Mouse (Mus musculus) liver, embryonic 12.5 days (tissue): ENCODE measurements around the gene Nkx1-2. TPM values are rescaled to one million over a fixed set of nuclear protein-coding genes. Genes with fewer than 3 reads are reported as not detected.
A peak's percentile ranks its signal among the peaks of the same experiment; 100 is the strongest.

ENCODE experiments used
- ATAC-seq: fragments of 200-750 bp; cut with Nextera tagmentation; 2 replicates; pipeline ENCODE4 v1.8.0; 2017; ENCODE audit warnings: moderate number of reproducible peaks, mild to moderate bottlenecking, moderate library complexity
- H3K27ac ChIP-seq: fragments of 300-500 bp; sonication (generic); 2 replicates; pipeline ENCODE4 v1.5.1; 2016; ENCODE audit warnings: mild to moderate bottlenecking
- H3K27me3 ChIP-seq: fragments of 300-500 bp; sonication (generic); replicated peaks from 2 replicates; pipeline ENCODE4 v1.6.1; 2016; ENCODE audit warnings: mild to moderate bottlenecking, moderate library complexity
- H3K36me3 ChIP-seq: fragments of 300-500 bp; sonication (generic); 2 replicates; pipeline ENCODE4 v1.6.1; 2016; ENCODE audit warnings: mild to moderate bottlenecking, moderate library complexity
- H3K4me1 ChIP-seq: fragments of 300-500 bp; sonication (generic); 2 replicates; pipeline ENCODE4 v1.6.1; 2016
- H3K4me2 ChIP-seq: fragments of 300-500 bp; sonication (generic); 2 replicates; pipeline ENCODE4 v1.6.1; 2016; ENCODE audit warnings: mild to moderate bottlenecking, moderate library complexity
- H3K4me3 ChIP-seq: fragments of 300-500 bp; sonication (generic); 2 replicates; pipeline ENCODE4 v1.5.1; 2016; ENCODE audit warnings: mild to moderate bottlenecking, moderate library complexity
- H3K9ac ChIP-seq: fragments of 300-500 bp; sonication (generic); 2 replicates; pipeline ENCODE4 v1.6.1; 2016; ENCODE audit warnings: mild to moderate bottlenecking, moderate library complexity
- H3K9me3 ChIP-seq: fragments of 300-500 bp; sonication (generic); replicated peaks from 2 replicates; pipeline ENCODE4 v1.6.1; 2016; ENCODE audit warnings: mild to moderate bottlenecking, moderate library complexity
- WGBS: fragments of 180-500 bp; shearing (Covaris S2); methylation state at CpG from one replicate; pipeline ENCODE4 v1.1.7; 2016; ENCODE audit not compliant: insufficient replicate concordance; 5-methylcytosine and 5-hydroxymethylcytosine counted together
- polyA plus RNA-seq: library from polyadenylated mRNA; unstranded; fragments of >200 nt; fragmentation: Nextera tagmentation; extraction: Ambion mirVana; gene quantifications from 2 replicates; pipeline ENCODE4 v1.2.1, GENCODE M21; 2016

Gene Nkx1-2
- polyA plus RNA-seq, 1 experiment from 2014 or later: not detected

DNA sequence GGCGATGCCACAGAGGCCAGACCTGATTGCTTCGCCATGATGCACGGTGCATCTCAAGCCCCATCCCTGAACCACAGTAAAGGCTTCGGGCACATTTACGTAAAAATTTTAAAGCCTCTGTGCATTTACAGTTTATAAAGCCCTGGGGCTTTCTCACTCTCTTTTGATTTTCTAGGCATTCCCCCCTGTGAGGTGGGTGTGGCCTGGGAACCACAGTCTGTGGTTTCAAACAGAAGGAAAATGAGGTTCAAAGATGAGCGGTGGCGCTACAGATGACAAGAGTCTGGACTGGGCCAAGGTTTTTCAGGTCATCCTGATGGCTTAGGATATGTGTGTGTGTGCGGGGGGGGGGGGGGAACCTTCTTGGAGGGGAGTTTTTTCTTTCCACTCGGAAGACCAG lies 589 bp upstream of the Nkx1-2 start:
- Histone ChIP-seq H3K27ac (no peak overlapping the region), H3K4me2 (peak overlapping the region; percentile 57), H3K4me1 (peaks cover 58% of the 10 kb centered on the region), H3K27me3 (peaks cover 96% of the 10 kb centered on the region), H3K9me3 (no peaks in the 10 kb centered on the region), H3K4me3 (peak overlapping the region; percentile 38), H3K9ac (no peak overlapping the region), H3K36me3 (no peaks in the 10 kb centered on the region)
- whole genome bisulfite sequencing: 2% methylated on average over 9 of the region's 9 CpGs
- ATAC-seq: no peak

DNA sequence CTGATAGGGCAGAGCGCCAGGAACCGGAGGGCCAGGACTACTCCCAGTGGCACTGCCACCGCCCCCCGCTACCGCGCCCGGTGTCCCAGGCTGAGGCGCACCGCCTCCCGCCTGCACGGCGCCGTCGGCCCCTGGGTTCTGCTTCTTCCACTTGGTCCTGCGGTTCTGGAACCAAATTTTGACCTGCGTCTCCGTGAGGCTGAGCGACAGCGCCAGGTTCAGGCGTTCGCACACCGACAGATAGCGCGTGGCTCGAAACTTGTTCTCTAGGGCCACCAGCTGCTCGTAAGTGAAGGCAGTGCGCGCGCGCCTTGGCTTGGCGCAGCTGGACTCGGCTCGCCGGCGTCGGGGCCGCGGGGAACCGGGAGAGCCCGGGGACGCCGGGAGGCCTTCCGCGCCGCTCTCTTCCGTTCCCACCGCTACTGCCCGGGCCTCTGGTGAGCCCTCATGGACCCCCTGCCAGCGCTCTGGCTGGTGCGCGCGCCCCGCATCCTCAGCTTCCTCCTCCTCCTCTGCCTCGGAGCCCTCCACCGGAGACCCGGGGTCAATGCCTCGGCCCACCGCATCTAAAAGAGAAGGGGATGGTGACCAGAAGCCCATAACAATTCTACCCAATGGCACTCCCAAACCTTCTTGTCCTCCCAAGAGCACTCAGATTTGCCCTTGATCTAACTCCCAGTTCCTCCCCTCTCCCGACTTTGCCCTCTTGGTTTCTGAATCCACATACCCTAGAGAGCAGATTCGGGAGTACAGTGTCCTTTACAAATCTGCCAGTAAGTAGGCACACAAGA lies 2.0 kb downstream of the Nkx1-2 start:
- Histone ChIP-seq H3K4me3 (peak overlapping the region; percentile 57), H3K27ac (no peak overlapping the region)
- ATAC-seq: peak; percentile 51; the same call in 1 of the 2 replicates

GRCm38 (mm10) chr7:132596557-132597250 lies 2.7 kb downstream of the Nkx1-2 start:
- peaks cover 76% of the 10 kb centered on the region for H3K4me1 ChIP-seq
- 6% methylated on average over 26 of the region's 26 CpGs for WGBS
- H3K9ac ChIP-seq: peak overlapping the region; percentile 41; the same call in 1 of the 2 replicates
- H3K36me3 ChIP-seq: no peaks in the 10 kb centered on the region
- peak overlapping the region; percentile 57 for H3K4me3 ChIP-seq
- ATAC-seq: peak; percentile 50
- H3K27me3 ChIP-seq: peaks cover 67% of the 10 kb centered on the region
- H3K4me2 ChIP-seq: peak overlapping the region; percentile 81
- H3K27ac ChIP-seq: peak overlapping the region; percentile 73
- H3K9me3 ChIP-seq: no peaks in the 10 kb centered on the region

More for the DNA sequence above, 2.0 kb downstream of the Nkx1-2 start:
- peak overlapping the region; percentile 41; the same call in 1 of the 2 replicates for H3K9ac ChIP-seq
- peak overlapping the region; percentile 81 for H3K4me2 ChIP-seq
- no peaks in the 10 kb centered on the region for H3K36me3 ChIP-seq
- peaks cover 77% of the 10 kb centered on the region for H3K4me1 ChIP-seq
- H3K9me3 ChIP-seq: no peaks in the 10 kb centered on the region
- peaks cover 74% of the 10 kb centered on the region for H3K27me3 ChIP-seq
- 1% methylated on average over 55 of the region's 60 CpGs for WGBS

DNA sequence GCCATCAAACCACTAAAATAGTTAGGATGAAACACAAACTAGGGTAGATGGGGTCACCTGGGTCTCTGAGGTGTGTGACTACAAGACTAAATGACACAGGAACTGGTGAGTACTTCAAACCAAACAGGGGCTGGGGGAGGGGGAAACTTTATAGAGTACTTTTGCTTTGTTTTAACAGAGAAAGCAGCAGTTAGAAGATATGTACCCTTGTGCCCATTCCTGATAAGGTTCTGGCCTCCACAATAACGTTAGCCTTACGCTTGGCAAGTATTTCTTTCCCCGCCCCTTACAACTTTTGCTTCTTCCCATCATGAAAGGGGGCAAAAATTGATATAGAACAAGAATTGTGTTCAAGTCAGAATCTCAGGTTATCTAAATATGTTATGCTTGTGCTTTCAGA lies 3.6 kb downstream of the Nkx1-2 start:
- Histone ChIP-seq H3K4me3 (no peak overlapping the region), H3K36me3 (no peaks in the 10 kb centered on the region), H3K27me3 (peaks cover 58% of the 10 kb centered on the region), H3K4me2 (peak overlapping the region; percentile 81), H3K9me3 (no peaks in the 10 kb centered on the region), H3K4me1 (peaks cover 76% of the 10 kb centered on the region), H3K27ac (peak overlapping the region; percentile 73), H3K9ac (no peak overlapping the region)
- WGBS: 15% methylated on average over 3 of the region's 3 CpGs
- ATAC-seq: peak; percentile 70

- H3K36me3 ChIP-seq: no peaks in the 10 kb centered on the region
- peaks cover 43% of the 10 kb centered on the region for H3K27me3 ChIP-seq
- H3K4me2 ChIP-seq: no peak overlapping the region
- no peaks in the 10 kb centered on the region for H3K9me3 ChIP-seq
- 88% methylated on average over 2 of the region's 2 CpGs for WGBS
- H3K4me3 ChIP-seq: no peak overlapping the region
- no peak overlapping the region for H3K9ac ChIP-seq
- no peak overlapping the region for H3K27ac ChIP-seq
- H3K4me1 ChIP-seq: peaks cover 69% of the 10 kb centered on the region
- no peak for ATAC-seq
Measured at GRCm38 (mm10) chr7:132594325-132594724, 5.1 kb downstream of the Nkx1-2 start.

GRCm38 (mm10) chr7:132593762-132594161 lies 5.7 kb downstream of the Nkx1-2 start:
- no peaks in the 10 kb centered on the region for H3K36me3 ChIP-seq
- peaks cover 63% of the 10 kb centered on the region for H3K4me1 ChIP-seq
- H3K4me2 ChIP-seq: no peak overlapping the region
- no peak overlapping the region for H3K27ac ChIP-seq
- H3K4me3 ChIP-seq: no peak overlapping the region
- 64% methylated on average over 2 of the region's 2 CpGs for WGBS
- H3K27me3 ChIP-seq: peaks cover 37% of the 10 kb centered on the region
- ATAC-seq: no peak
- H3K9ac ChIP-seq: no peak overlapping the region
- H3K9me3 ChIP-seq: no peaks in the 10 kb centered on the region

GRCm38 (mm10) chr7:132589610-132590009 lies 9.8 kb downstream of the Nkx1-2 start:
- 60% methylated on average over 5 of the region's 5 CpGs for WGBS
- Histone ChIP-seq H3K4me1 (peaks cover 22% of the 10 kb centered on the region), H3K36me3 (no peaks in the 10 kb centered on the region), H3K27me3 (no peaks in the 10 kb centered on the region; the same call in 1 of the 2 replicates), H3K9me3 (no peaks in the 10 kb centered on the region), H3K4me3 (no peak overlapping the region), H3K9ac (no peak overlapping the region), H3K27ac (no peak overlapping the region), H3K4me2 (no peak overlapping the region)
- ATAC-seq: no peak

- Histone ChIP-seq H3K4me1 (peaks cover 4% of the 10 kb centered on the region), H3K9ac (no peak overlapping the region), H3K9me3 (no peaks in the 10 kb centered on the region), H3K27me3 (no peaks in the 10 kb centered on the region; the same call in 1 of the 2 replicates), H3K4me2 (no peak overlapping the region), H3K4me3 (no peak overlapping the region), H3K27ac (no peak overlapping the region), H3K36me3 (no peaks in the 10 kb centered on the region)
- ATAC-seq: no peak
- WGBS: 59% methylated on average over 5 of the region's 5 CpGs
Measured at GRCm38 (mm10) chr7:132587167-132587566, 12.3 kb downstream of the Nkx1-2 start.

GRCm38 (mm10) chr7:132585695-132586491 lies 13.5 kb downstream of the Nkx1-2 start:
- H3K27ac ChIP-seq: no peak overlapping the region
- no peak for ATAC-seq
- no peak overlapping the region for H3K4me2 ChIP-seq
- H3K4me1 ChIP-seq: no peaks in the 10 kb centered on the region
- H3K27me3 ChIP-seq: peaks cover 2% of the 10 kb centered on the region; the same call in 1 of the 2 replicates
- no peaks in the 10 kb centered on the region for H3K9me3 ChIP-seq
- 44% methylated on average over 3 of the region's 3 CpGs for WGBS
- H3K4me3 ChIP-seq: no peak overlapping the region
- H3K36me3 ChIP-seq: no peaks in the 10 kb centered on the region
- H3K9ac ChIP-seq: no peak overlapping the region

DNA sequence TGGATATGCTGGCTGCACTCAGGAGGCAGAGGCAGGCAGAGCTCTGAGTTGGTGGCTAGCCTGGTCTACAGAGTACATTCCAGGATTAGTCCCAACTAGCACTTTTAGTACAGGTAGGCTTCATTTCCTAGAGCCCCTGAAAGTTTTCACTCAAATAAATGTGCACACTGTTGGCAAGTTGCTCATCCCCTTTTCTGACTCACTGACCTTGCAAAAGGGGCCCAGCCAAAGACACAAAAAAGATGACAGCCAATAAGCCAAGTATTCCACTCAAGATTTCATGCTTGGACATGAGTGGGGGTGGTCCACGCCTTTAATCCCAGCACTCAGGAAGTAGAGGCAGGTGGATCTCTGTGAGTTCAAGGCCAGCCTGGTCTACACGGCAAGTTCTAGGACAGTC lies 18.0 kb downstream of the Nkx1-2 start:
- H3K9me3 ChIP-seq: no peaks in the 10 kb centered on the region
- H3K4me1 ChIP-seq: peaks cover 8% of the 10 kb centered on the region
- H3K27me3 ChIP-seq: peaks cover 24% of the 10 kb centered on the region
- no peaks in the 10 kb centered on the region for H3K36me3 ChIP-seq
- H3K27ac ChIP-seq: no peak overlapping the region
- 64% methylated on average over 2 of the region's 2 CpGs for WGBS
- no peak for ATAC-seq
- H3K9ac ChIP-seq: no peak overlapping the region
- no peak overlapping the region for H3K4me3 ChIP-seq
- no peak overlapping the region for H3K4me2 ChIP-seq

DNA sequence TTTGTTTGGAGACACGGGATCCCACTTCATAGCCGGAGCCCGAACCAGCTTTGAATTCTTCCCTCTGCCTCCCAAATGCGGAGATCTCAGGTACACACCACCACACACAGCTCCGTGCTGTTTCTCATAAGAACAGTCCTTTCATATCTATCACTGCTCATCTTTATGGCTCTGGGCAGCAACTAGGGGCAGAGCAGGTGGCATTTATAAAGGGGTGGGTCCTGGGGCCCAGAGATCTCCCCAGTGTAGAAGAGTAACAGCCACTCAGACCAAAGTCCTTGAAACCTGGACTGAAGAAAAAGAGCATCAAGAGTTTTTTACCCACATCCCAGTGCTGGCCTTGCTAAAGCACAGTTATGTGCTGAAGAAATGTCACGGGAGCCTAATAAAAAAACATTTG lies 18.9 kb downstream of the Nkx1-2 start:
- Histone ChIP-seq H3K27me3 (peaks cover 24% of the 10 kb centered on the region), H3K9ac (no peak overlapping the region), H3K4me2 (no peak overlapping the region), H3K9me3 (no peaks in the 10 kb centered on the region), H3K4me1 (peaks cover 11% of the 10 kb centered on the region), H3K4me3 (no peak overlapping the region), H3K36me3 (no peaks in the 10 kb centered on the region), H3K27ac (no peak overlapping the region)
- no peak for ATAC-seq
- WGBS: 65% methylated on average over 6 of the region's 6 CpGs
